ENCODE assay signal across 9 mouse cellular contexts in the genomic region with DNA sequence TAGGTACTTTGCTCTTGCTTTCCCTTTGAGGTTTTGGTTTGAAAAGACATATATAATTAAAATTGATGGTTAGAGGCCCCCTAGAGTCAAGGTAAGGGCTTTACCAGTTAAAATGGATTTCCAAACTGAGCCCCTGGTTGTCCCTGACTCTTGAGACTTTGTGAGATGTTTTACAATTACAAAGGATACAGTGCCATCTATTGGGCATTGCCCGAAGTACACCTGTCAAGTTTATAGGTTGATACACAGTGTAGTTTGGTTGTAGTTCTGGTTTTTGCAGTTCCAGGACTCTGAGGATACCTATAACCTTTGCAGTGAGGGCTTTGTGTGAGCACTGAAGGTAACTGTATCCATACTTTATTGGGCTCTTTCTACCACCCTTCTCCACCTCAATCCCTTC. TPM values are rescaled to one million over a fixed set of nuclear protein-coding genes. Genes with fewer than 3 reads are reported as not detected.
A peak's percentile ranks its signal among the peaks of the same experiment; 100 is the strongest.
DNase-seq lines count a peak whose midpoint lies in the region; ATAC-seq and TF ChIP-seq lines count a peak whose summit lies in the region.
"Had no signal": no experiment of that assay in that cellular context is flagged by ENCODE, and none has a peak within 500 bp of the region (broad histone marks: within the 10 kb centered on the region; RNA-seq: fewer than 3 reads in every experiment).

No protein-coding gene starts in this region.

- no peak for TF ChIP-seq EP300 in lung, postnatal 0 days (IDR thresholded peaks at IDR 0.05)

- TF ChIP-seq CTCF in lung, postnatal 0 days (IDR thresholded peaks at IDR 0.05): peak; percentile 79

- WGBS in lung, postnatal 0 days: 9% methylated on average over 1 of the region's 1 CpGs

- no peaks in the 10 kb centered on the region for H3K9me3 ChIP-seq in ES-E14 (ENCODE audit: control insufficient read depth, insufficient read depth, low read depth, low read length)
- no peaks in the 10 kb centered on the region for H3K9me3 ChIP-seq in lung, postnatal 0 days (ENCODE audit: low read length)
- H3K9me3 ChIP-seq: heart, embryonic 13.5 days had no signal

- H3K27me3 ChIP-seq in lung, postnatal 0 days (replicated peaks; ENCODE audit: insufficient read depth, low read length): no peaks in the 10 kb centered on the region
- H3K27me3 ChIP-seq: heart, embryonic 13.5 days had no signal

- in situ Hi-C loops in ES-E14 (cut with MboI; ENCODE audit: low sequenced_read_pairs in 2 of 2, unreplicated experiment in 2 of 2): no loop called here

- H3K36me3 ChIP-seq in ES-E14 (ENCODE audit: control insufficient read depth, insufficient read depth, low read length, poor library complexity, severe bottlenecking): no peaks in the 10 kb centered on the region
- H3K36me3 ChIP-seq in lung, postnatal 0 days (ENCODE audit: insufficient read depth, low read length): no peaks in the 10 kb centered on the region

- no peak overlapping the region for H3K4me2 ChIP-seq in lung, postnatal 0 days (replicated peaks; ENCODE audit: low read depth, low read length)
- H3K4me2 ChIP-seq: heart, embryonic 13.5 days had no signal

- no peak overlapping the region for H3K27ac ChIP-seq in ES-E14 (ENCODE audit: insufficient read depth, low read depth, low read length, poor library complexity, severe bottlenecking)
- no peak overlapping the region for H3K27ac ChIP-seq in lung, postnatal 0 days (ENCODE audit: low read length)
- H3K27ac ChIP-seq: heart, embryonic 13.5 days had no signal

- DNase-seq in cerebellum, adult 11 months: peak; percentile 42
- DNase-seq in ES-E14 (ENCODE audit: low read depth, low spot score): peak; percentile 70
- peak; percentile 49 for DNase-seq in cerebellum, adult 9-11 months
- DNase-seq in gastrocnemius, postnatal 10 days: peak; percentile 71
- peak; percentile 74 to 90 for DNase-seq in kidney, postnatal 36 days
- DNase-seq in lung, postnatal 0 days (ENCODE audit: low spot score): peak; percentile 78
- peak; percentile 57 for DNase-seq in spleen, adult 12 weeks (ENCODE audit: low spot score)

- no peak for ATAC-seq in cerebellum, adult (ENCODE audit: insufficient number of reproducible peaks, low FRiP score, low TSS enrichment)
- ATAC-seq in lung, postnatal 0 days: peak; percentile 58

- H3K4me3 ChIP-seq in ES-E14 (ENCODE audit: insufficient read depth in 1 of 2, low read depth in 1 of 2, low read length in 2 of 2, poor library complexity in 1 of 2, severe bottlenecking in 1 of 2): no peak overlapping the region
- H3K4me3 ChIP-seq in lung, postnatal 0 days (ENCODE audit: low read depth, low read length): no peak overlapping the region
- H3K4me3 ChIP-seq: heart, embryonic 13.5 days had no signal

- peaks cover 2 to 3% of the 10 kb centered on the region in 2 experiments; a peak in 2 of 4 replicates for H3K4me1 ChIP-seq in ES-E14 (ENCODE audit: control insufficient read depth in 2 of 2, insufficient read depth in 2 of 2, low read length in 2 of 2, poor library complexity in 1 of 2)
- peaks cover 4% of the 10 kb centered on the region; the same call in 1 of the 2 replicates for H3K4me1 ChIP-seq in lung, postnatal 0 days (ENCODE audit: insufficient read depth, low read depth, low read length)

- H3K9ac ChIP-seq in ES-E14 (ENCODE audit: insufficient read depth, low read depth, low read length, poor library complexity, severe bottlenecking): no peak overlapping the region
- H3K9ac ChIP-seq in lung, postnatal 0 days (replicated peaks; ENCODE audit: low read depth): no peak overlapping the region
- H3K9ac ChIP-seq: heart, embryonic 13.5 days had no signal

TF ChIP-seq in ES-E14, 5 proteins besides CTCF, POLR2A, EP300 and RAD21:
- TF ChIP-seq ZNF384 (IDR thresholded peaks at IDR 0.05; ENCODE audit: low read depth, low read length) (no peak), HCFC1 (IDR thresholded peaks at IDR 0.05; ENCODE audit: borderline replicate concordance, insufficient read depth, low read length) (no peak), CHD2 (IDR thresholded peaks at IDR 0.05; ENCODE audit: low read depth, low read length) (no peak), MAFK (IDR thresholded peaks at IDR 0.05; ENCODE audit: insufficient read depth, low read depth, low read length) (no peak), ZC3H11A (IDR thresholded peaks at IDR 0.05; ENCODE audit: borderline replicate concordance, low read depth, low read length) (0 out of 2 replicates have a peak, but pooled peaks have one; percentile 13)

RNA-seq across cellular contexts. Expression of gene Pogz, which starts 12.0 kb away (rescaled TPM):
- 26.6 and 27.1 TPM in 2 replicates for total RNA-seq in ES-E14 (2012; rRNA removed)
- total RNA-seq in gastrocnemius, postnatal 10 days (2021): 10 to 100 TPM; 23.9 to 27.8 TPM
- polyA plus RNA-seq in lung, postnatal 0 days (2015; fragmentation: Nextera tagmentation; extraction: Ambion mirVana): 6.8 and 8.1 TPM in 2 replicates

RNA-seq across cellular contexts. Expression of gene Psmb4, which starts 37.4 kb away (rescaled TPM):
- total RNA-seq in ES-E14 (2012; rRNA removed): 395 and 498 TPM in 2 replicates
- total RNA-seq in gastrocnemius, postnatal 10 days (2021): 100 to 1,000 TPM; 240 to 255 TPM
- 234 and 249 TPM in 2 replicates for polyA plus RNA-seq in lung, postnatal 0 days (2015; fragmentation: Nextera tagmentation; extraction: Ambion mirVana)
